ENCODE assay signal across 16 mouse cellular contexts in the genomic region with DNA sequence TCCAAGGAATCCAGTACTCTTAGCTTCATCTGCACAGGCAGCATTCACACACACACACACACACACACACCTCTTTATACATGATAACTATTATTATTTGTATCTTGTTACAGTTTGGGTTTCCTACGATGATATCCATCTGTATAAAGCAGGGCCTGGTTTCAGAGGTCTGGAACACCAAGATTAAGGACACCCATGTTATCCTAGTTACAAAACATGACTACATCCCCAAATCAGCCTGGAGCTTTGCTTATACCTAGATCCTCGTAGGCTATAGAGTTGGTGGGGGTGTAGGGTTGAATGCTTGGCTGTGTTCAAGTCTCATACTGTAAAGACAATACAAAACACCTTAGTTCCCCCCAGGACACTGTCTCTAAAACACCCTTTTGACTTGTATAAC. TPM values are rescaled to one million over a fixed set of nuclear protein-coding genes. Genes with fewer than 3 reads are reported as not detected.
A peak's percentile ranks its signal among the peaks of the same experiment; 100 is the strongest.
DNase-seq lines count a peak whose midpoint lies in the region; ATAC-seq and TF ChIP-seq lines count a peak whose summit lies in the region.
"Had no signal": no experiment of that assay in that cellular context is flagged by ENCODE, and none has a peak within 500 bp of the region (broad histone marks: within the 10 kb centered on the region; RNA-seq: fewer than 3 reads in every experiment).

No protein-coding gene starts in this region.

- no peak for ATAC-seq in heart, embryonic 14.5 days (ENCODE audit: insufficient number of reproducible peaks, insufficient read depth, low FRiP score, low read depth)
- no peak for ATAC-seq in lung, embryonic 15.5 days (ENCODE audit: borderline replicate concordance, extremely low read depth, low FRiP score, low TSS enrichment)
- ATAC-seq in hindbrain, embryonic 13.5 days (ENCODE audit: low FRiP score): no peak
- ATAC-seq: forebrain, postnatal 0 days; inflammation-experienced regulatory T-cells, adult 6 months had no signal

- no peak for DNase-seq in heart, postnatal 25 days (ENCODE audit: low spot score)
- no peak for DNase-seq in lung, adult 2 months
- DNase-seq in T-cell, adult 2 months (ENCODE audit: low spot score): no peak
- DNase-seq: cerebellum, adult 11 months; forebrain, postnatal 0 days; lung, postnatal 36 days; spleen, adult 18-20 months; thymus, postnatal 14 days had no signal

- no peak overlapping the region for H3K4me2 ChIP-seq in heart, embryonic 14.5 days (ENCODE audit: low read length)
- no peak overlapping the region for H3K4me2 ChIP-seq in lung, embryonic 15.5 days
- no peak overlapping the region for H3K4me2 ChIP-seq in hindbrain, embryonic 13.5 days
- H3K4me2 ChIP-seq: liver, embryonic 15.5 days; neural tube, embryonic 12.5 days had no signal

- no peak overlapping the region for H3K9ac ChIP-seq in heart, embryonic 14.5 days (ENCODE audit: low read length)
- H3K9ac ChIP-seq in lung, embryonic 15.5 days: no peak overlapping the region
- no peak overlapping the region for H3K9ac ChIP-seq in hindbrain, embryonic 13.5 days
- H3K9ac ChIP-seq: forebrain, postnatal 0 days; liver, embryonic 15.5 days; neural tube, embryonic 12.5 days had no signal

- peak overlapping the region; percentile 72 to 81; a peak in 3 of 4 replicates for H3K27ac ChIP-seq in heart, embryonic 14.5 days (replicated peaks in 1 of 2; ENCODE audit: control insufficient read depth in 1 of 2, insufficient read depth in 1 of 2, low read depth in 2 of 2, low read length in 2 of 2)
- peak overlapping the region; percentile 59 for H3K27ac ChIP-seq in lung, embryonic 15.5 days
- peak overlapping the region; percentile 94 for H3K27ac ChIP-seq in embryonic fibroblast, embryonic 13.5 days (ENCODE audit: insufficient read depth, low read length)
- H3K27ac ChIP-seq in hindbrain, embryonic 13.5 days: no peak overlapping the region
- H3K27ac ChIP-seq: liver, embryonic 15.5 days; neural tube, embryonic 12.5 days had no signal

- no peaks in the 10 kb centered on the region for H3K27me3 ChIP-seq in heart, embryonic 14.5 days (ENCODE audit: control insufficient read depth, insufficient read depth, low read length)
- no peaks in the 10 kb centered on the region for H3K27me3 ChIP-seq in lung, embryonic 15.5 days
- no peaks in the 10 kb centered on the region for H3K27me3 ChIP-seq in hindbrain, embryonic 13.5 days
- H3K27me3 ChIP-seq: CH12.LX; liver, embryonic 15.5 days; neural tube, embryonic 12.5 days had no signal

- 68% methylated on average over 2 of the region's 2 CpGs for WGBS in heart, embryonic 14.5 days
- 78% methylated on average over 2 of the region's 2 CpGs for WGBS in lung, embryonic 15.5 days
- WGBS in lung, adult 2 months: 82% methylated on average over 2 of the region's 2 CpGs
- 80% methylated on average over 2 of the region's 2 CpGs for WGBS in hindbrain, embryonic 13.5 days

- no peak for TF ChIP-seq POLR2A in lung, adult 2 months (IDR thresholded peaks at IDR 0.05; ENCODE audit: borderline replicate concordance, extremely low read depth, low read depth, low read length)
- no peak for TF ChIP-seq POLR2A in embryonic fibroblast, embryonic 13.5 days (IDR thresholded peaks at IDR 0.05; ENCODE audit: low read depth, low read length)

- intact Hi-C loops in heart, postnatal 25 days (cut with DNase I): no loop called here

- H3K4me1 ChIP-seq in heart, embryonic 14.5 days (ENCODE audit: control insufficient read depth in 2 of 2, insufficient read depth in 2 of 2, low read length in 2 of 2): peaks cover 18 to 31% of the 10 kb centered on the region in 2 experiments
- H3K4me1 ChIP-seq in lung, embryonic 15.5 days: peaks cover 25% of the 10 kb centered on the region
- H3K4me1 ChIP-seq in lung, adult 2 months (ENCODE audit: control insufficient read depth, insufficient read depth, low read length): no peaks in the 10 kb centered on the region
- peaks cover 36% of the 10 kb centered on the region for H3K4me1 ChIP-seq in embryonic fibroblast, embryonic 13.5 days (ENCODE audit: control insufficient read depth, insufficient read depth, low read length)
- H3K4me1 ChIP-seq in hindbrain, embryonic 13.5 days (replicated peaks): peaks cover 6% of the 10 kb centered on the region; the same call in 1 of the 2 replicates
- H3K4me1 ChIP-seq: liver, embryonic 15.5 days had no signal

- no peaks in the 10 kb centered on the region for H3K36me3 ChIP-seq in heart, embryonic 14.5 days (ENCODE audit: control insufficient read depth, insufficient read depth, low read length)
- no peaks in the 10 kb centered on the region for H3K36me3 ChIP-seq in lung, embryonic 15.5 days
- no peaks in the 10 kb centered on the region for H3K36me3 ChIP-seq in hindbrain, embryonic 13.5 days
- H3K36me3 ChIP-seq: liver, embryonic 15.5 days; neural tube, embryonic 12.5 days had no signal

- TF ChIP-seq CTCF in lung, adult 2 months (IDR thresholded peaks at IDR 0.05; ENCODE audit: insufficient read depth, low read length): no peak
- no peak for TF ChIP-seq CTCF in embryonic fibroblast, embryonic 13.5 days (IDR thresholded peaks at IDR 0.05; ENCODE audit: borderline replicate concordance, insufficient read depth, low read length)

- no peaks in the 10 kb centered on the region for H3K9me3 ChIP-seq in heart, embryonic 14.5 days (ENCODE audit: control insufficient read depth, low read length)
- H3K9me3 ChIP-seq in lung, embryonic 15.5 days: no peaks in the 10 kb centered on the region
- no peaks in the 10 kb centered on the region for H3K9me3 ChIP-seq in hindbrain, embryonic 13.5 days
- H3K9me3 ChIP-seq: liver, embryonic 15.5 days; neural tube, embryonic 12.5 days had no signal

- H3K4me3 ChIP-seq in heart, embryonic 14.5 days (ENCODE audit: control insufficient read depth in 1 of 2, insufficient read depth in 1 of 2, low read depth in 1 of 2, low read length in 2 of 2): no peak overlapping the region
- no peak overlapping the region for H3K4me3 ChIP-seq in lung, embryonic 15.5 days
- no peak overlapping the region for H3K4me3 ChIP-seq in lung, adult 2 months (replicated peaks; ENCODE audit: extremely low read depth, low read depth, low read length)
- H3K4me3 ChIP-seq in embryonic fibroblast, embryonic 13.5 days (ENCODE audit: insufficient read depth, low read length): no peak overlapping the region
- no peak overlapping the region for H3K4me3 ChIP-seq in hindbrain, embryonic 13.5 days
- H3K4me3 ChIP-seq: liver, embryonic 15.5 days; neural tube, embryonic 12.5 days had no signal

RNA-seq across cellular contexts. Expression of a gene that starts 56.0 kb away (rescaled TPM):
- 5,210 and 5,334 TPM in 2 replicates for polyA plus RNA-seq in heart, embryonic 14.5 days (2014; fragmentation: Nextera tagmentation; extraction: Ambion mirVana)
- over 10,000 TPM; 12,975 to 13,062 TPM for total RNA-seq in heart, postnatal 25 days (2021)
- 747 and 774 TPM in 2 replicates for polyA plus RNA-seq in lung, embryonic 15.5 days (2015; fragmentation: Nextera tagmentation; extraction: Ambion mirVana)
- 168 and 359 TPM in 2 replicates for polyA plus RNA-seq in lung, adult 2 months (2012; rRNA removed)
- 2,470 and 3,105 TPM in 2 replicates for polyA plus RNA-seq in embryonic fibroblast, embryonic 13.5 days (2011; ENCODE audit: insufficient read length, low read depth, missing spikeins)
- 165 and 182 TPM in 2 replicates for polyA plus RNA-seq in hindbrain, embryonic 13.5 days (2015; fragmentation: Nextera tagmentation; extraction: Ambion mirVana)
